Mouse (Mus musculus): ENCODE measurements around the gene Zic4.

The Zic4 gene

DNA sequence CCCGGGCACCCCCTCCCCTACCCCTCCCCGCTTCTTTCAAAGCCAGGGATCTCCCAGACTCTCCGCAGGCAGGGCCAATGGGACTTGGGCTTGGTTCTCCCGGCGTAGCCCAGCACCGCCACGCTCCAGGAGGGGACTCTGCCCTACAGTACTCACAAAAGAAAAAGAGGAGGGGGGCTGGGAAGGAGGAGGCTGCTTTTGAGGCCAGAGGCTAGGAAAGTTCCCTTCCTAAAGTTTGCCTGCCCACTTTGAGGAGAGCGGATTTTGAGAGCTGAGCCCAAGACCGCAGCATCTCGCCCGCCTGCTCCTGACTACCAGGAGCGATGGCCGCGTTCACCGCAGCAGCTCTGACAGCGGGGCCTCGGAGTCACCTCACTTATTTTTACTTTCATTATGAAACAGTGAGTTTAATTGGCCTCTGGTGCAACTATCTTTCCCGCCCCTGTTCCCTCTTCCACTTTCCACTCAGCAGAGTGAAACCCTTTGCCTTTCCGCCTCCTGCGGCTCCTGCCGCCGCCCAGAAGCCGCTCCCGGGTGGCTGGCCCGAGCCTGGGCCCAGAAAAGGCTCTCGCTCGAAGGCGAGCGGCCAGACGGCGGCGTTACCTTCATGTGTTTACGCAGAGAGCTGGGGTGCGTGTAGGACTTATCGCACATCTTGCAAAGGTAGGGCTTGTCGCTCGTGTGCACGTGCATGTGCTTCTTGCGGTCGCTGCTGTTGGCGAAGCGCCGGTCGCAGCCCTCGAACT is at the start of gene Zic4:
Gene Zic4 (plus strand): TSS at position 558 of the 746 bp plus-strand sequence.
- DNase-seq (ENCODE audit: low spot score), result no peak

DNA sequence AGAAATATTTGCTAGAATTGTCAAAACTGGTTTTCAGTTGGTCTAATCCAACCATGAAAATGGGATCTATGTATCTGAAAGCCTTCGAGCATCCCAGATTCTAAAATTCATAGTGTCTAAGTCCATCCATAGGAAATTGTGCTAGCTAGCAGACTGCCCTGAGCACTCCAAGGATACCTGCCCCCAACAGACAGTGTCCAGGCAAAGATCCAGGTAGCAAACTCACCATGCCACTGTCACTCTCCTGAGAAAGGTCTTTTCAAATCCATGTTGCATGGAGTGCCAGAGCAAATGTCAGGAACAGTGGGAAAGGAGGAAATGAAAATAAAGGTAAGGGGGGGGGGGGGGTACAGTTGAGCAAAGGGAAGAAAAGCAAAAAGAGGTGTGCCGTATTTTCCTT is 14.6 kb upstream of the Zic4 start:
- no peak for DNase-seq (ENCODE audit: low spot score)

DNA sequence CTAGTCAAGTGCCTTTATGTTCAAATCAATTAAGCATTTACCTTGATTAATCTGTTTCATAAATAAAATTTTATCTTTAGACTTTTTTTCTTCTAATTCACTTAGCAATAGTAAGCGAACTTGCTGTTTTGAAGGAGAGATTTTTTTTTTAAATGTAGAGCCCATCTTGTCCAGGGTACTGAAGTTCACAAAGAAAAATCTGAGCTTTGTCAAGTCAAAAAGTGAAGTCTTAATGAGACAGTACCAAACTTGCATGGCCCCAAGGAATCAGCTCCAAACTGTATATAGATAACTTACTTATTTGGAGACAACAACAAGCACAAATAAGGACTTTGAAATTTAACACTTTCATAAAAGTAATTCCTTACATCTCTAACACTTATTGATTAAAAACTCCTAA is 13.5 kb upstream of the Zic4 start:
- no peak for DNase-seq (ENCODE audit: low spot score)

DNA sequence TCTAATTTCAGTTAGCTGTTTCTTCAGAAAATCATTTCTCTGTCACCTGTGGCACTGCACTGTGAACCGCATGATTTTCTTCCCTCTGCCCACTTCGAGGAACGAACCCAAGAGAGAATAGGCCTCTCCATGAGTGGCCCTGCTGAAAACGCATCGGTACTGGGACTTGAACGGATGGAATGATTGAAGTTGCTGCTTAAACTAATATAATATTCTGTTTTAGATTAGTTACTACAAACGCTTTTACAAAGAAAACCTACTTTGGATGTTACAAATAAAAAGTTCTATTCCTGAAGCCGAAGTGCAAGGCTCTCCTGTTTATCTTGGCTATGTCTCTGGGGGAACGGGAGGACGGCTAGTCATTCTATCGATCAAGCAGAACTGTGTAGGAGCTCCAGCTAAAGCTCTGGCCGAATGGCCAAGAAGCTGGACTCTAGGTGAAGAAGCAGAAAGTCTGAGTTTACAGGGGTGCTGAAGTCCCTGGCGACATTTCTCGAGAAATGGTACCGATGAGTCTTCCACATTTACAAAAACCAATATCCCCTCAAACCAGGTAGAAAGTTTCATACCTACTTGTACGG is 11.9 kb upstream of the Zic4 start:
- no peak for DNase-seq (ENCODE audit: low spot score)

DNA sequence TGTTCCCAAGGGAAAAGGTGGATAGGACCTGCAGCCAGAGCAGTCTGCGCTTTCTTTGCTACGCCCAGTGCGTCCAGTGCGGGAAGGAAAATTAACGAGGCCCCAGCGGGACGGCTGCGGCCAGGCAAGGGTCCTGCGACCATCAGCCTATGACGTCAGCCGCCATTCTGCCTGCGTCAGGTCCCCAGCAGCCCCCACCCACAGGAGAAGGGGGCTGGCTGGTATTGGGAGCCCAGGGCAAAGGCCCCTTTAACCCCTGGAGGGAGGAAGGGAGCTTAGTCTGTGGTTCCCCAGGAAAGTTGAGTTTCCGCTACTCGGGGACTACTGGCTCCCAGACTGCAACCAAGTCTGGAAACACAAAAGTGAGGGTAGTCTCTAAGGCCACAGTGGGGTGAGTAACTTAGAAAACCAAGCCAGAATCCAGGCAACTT is 11.3 kb upstream of the Zic4 start:
- peak; percentile 8 for DNase-seq (ENCODE audit: low spot score)

DNA sequence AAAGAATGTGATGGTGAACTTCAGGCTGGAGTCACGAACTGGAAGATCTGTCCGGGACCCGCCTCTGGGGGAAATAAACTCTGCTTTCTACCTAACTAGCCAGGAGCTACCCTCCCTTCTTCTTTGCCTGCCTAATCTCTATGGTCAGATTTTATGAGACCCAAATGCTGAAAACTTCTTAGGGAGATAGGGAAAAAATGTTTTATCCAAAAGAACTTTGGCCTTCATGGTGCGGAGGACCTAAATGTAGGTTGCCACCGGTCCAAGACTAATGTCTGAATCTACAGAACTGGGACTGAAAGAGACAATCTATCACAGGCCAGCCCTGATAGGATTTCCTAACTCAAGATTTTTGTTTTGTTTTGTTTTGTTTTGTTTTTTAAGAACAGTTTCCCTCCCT is 10.9 kb upstream of the Zic4 start:
- DNase-seq (ENCODE audit: low spot score), result no peak

DNA sequence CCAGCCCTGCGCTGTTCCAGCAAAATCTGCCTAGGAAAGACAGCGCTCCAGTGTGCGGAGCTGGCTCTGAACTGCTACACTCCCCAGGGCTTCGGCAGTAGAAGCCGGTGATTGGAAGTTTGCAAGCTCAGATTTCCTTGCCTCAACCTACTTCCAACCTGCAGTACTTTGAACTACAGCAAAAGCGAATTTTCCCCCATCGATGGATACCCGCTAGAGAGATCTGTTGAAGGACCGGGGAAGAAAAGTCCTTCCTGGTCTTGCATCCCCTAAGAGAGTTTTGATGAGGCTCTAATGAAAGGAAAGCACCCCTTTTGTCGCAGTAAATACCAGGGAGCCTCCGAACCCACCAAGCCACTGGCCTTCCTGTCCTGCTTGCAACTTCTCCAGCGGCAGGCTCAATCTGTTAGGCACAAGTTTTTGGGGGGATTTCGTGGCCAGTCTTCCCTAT is 10.2 kb upstream of the Zic4 start:
- DNase-seq (ENCODE audit: low spot score), result no peak

DNA sequence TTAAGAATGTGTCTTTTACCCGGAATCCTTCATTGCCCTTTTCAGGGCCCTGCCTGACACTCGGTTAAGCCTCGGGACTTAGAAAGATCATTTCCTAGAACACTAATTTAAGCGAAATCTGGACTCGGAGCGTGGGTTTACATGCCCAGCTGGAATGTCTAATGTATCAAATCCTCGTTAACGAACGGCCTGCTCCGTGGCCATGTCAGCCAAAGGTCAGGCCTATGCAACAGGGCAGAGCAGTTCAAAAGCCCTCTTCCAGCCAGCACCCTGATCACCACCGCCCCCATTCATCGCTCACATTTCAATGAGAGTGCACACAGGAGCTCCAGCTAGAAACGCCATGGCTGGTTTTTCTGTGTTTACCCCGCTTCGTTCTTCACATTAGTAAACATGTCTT is 9.4 kb upstream of the Zic4 start:
- DNase-seq (ENCODE audit: low spot score), result no peak

DNA sequence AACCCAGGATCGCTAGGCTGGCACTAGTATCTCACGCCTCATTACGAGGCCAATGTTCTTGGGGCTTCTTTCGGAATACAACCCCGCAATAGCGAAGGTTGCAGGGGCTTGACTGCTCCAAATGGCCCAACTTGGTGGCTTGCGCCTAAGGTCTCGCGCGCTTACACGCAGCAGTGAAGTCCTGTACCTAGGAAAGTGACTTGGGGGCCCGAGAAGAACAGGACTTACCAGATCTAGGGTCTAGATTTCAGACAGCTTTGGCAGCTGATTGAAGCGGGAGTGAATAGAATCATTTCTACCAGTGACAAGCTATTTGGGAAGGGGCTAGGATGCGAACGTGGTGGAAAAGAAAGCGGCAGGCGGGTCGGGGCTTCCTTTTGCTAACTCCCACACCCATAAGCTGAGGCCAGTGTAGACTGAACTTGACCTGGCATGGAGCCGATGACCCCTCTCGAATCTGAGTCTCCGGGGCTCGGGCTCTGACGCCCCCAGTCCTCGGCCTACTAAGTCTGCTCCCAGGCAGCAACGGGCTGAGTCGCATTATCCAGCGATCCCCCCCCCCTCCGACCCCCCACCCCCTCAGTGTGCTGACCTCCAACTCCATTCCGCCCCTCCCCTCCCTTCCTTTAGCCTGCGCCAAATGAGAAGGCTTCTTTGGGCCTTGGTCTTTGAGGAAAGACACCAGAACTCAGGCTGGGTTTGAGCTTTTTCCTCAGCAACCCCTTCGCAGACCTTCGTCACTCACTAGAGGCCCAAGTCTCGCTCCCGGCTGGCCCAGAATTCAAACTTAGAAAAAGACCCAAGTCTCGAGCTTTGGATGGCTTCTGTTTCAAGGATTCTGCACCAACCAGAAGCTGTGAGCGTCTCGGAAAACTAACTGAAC is 8.4 kb upstream of the Zic4 start:
- no peak for DNase-seq (ENCODE audit: low spot score)

DNA sequence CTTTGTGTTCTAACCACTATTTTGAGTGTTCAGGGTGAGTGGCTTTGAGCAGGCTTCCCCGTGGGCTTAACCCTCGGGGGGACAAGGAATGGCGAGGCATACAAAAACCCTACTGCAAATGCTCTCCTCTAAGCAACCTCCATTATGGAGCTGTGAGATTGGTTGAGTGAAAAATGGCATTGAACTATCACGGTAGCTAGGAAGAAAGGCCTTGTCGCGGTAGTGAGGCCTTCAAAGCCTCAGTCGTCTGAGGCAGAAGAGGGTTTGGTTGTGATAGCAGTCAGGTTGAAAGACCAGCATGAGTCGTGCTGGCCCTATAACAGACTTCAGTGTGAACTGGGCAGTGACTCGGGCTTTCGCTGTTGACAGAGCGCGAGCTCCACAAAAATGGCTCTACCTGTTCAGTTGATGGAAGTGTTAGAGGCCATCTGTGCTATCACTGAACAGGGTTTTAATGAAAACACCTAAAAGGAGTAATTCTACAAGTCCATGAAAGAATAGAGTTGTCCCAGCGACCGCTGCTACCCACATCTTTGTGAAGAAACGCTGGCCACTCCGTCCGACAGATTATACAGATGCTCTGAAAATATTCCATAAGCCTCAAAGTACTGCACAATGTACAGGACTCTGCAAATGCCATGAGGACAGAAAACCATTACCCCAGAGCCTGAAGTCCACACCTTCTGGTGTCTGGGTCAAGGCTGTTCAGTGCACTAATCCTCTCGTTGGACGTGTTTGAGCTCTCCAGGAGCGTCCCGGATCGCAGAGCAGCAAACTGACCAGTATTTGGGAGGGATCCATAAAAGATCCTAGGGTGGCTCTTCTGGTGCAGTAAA is 7.6 kb upstream of the Zic4 start:
- DNase-seq (ENCODE audit: low spot score), result no peak

DNA sequence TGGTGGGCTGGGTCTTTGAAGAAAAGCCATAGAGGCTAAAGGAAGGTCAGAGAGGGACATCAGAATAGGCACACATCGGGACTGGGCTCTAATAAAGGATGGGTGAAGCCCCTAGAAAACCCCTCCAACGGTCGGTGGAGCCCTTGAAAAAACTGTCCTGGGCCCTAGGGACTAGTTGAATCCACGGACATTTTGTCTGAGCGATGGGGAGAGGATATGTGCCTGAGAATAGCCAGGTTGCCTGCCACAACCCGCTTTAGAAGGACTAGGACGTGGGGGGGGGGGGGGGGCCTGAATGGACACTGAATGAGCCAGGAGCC is 7.0 kb upstream of the Zic4 start:
- no peak for DNase-seq (ENCODE audit: low spot score)

DNA sequence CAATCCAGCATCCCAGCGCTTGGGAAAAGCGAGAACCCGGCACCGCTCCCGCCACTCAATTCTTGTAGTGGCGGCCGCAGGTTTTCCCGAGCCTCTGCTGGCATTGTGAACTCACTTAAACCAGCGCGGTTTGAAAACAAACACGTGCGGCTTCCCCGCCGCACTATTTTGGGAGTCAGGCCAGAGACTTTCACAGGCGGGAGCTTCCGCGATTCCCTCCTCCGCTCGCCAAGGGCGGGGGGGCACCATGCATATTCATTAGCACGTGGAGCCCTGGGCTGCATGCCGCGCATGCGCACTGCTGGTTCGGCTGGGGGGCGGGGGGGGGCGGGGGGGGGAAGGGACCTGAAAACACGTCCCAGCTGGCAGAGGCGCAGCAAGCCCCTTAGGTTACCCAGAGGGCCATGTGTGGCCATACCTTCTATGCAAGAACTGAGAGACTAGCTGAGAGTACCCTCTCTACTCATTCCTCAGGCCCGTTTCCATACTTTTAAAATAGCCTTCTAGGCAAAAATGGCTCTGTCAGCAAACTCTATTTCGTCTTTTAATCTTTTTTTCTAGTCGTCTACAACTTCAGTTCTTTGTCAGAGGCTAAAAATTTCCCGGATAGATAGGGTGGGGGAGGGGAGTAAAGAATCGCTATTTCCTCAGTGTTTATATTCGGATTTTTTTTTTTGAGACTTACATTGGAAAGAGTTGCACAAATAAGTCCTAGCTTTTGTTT is 6.4 kb upstream of the Zic4 start:
- DNase-seq (ENCODE audit: low spot score), result peak; percentile 57

DNA sequence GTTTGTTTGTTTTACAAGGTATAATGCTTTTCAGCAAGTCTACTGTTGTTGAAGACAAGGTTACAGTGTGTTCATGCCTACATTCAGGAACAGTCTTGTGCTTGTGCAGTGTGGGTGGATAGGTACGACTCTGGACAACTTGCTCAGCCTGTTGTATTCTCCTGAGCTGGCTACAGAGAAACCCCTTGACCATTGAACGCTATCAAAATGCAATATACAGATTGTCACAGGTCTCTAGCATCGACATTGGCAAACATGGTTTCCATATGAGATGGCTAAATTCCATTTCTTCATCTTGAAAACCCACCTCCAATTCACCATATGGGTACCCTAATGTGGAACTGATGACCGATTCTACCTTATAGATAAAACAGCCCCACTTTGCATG is 5.9 kb upstream of the Zic4 start:
- no peak for DNase-seq (ENCODE audit: low spot score)

DNA sequence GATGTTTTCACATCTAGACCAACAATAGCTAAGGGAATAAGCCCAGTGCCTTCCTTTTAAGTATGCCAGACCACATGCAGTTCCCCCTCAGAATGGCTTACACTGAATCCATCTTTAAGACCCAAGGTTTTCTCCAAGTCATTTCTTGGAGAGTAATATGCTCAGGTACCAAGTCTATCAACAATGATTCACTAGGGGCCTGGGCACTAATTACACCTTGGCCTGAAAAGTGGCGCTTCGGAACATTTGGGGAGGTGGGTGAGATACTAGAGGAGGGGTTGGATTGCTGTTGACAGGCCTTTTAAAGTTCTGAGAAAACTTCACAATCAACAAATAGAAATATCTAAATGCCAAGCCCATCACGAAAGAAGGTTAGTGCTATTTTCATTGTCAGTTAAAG is 4.9 kb upstream of the Zic4 start:
- no peak for DNase-seq (ENCODE audit: low spot score)

DNA sequence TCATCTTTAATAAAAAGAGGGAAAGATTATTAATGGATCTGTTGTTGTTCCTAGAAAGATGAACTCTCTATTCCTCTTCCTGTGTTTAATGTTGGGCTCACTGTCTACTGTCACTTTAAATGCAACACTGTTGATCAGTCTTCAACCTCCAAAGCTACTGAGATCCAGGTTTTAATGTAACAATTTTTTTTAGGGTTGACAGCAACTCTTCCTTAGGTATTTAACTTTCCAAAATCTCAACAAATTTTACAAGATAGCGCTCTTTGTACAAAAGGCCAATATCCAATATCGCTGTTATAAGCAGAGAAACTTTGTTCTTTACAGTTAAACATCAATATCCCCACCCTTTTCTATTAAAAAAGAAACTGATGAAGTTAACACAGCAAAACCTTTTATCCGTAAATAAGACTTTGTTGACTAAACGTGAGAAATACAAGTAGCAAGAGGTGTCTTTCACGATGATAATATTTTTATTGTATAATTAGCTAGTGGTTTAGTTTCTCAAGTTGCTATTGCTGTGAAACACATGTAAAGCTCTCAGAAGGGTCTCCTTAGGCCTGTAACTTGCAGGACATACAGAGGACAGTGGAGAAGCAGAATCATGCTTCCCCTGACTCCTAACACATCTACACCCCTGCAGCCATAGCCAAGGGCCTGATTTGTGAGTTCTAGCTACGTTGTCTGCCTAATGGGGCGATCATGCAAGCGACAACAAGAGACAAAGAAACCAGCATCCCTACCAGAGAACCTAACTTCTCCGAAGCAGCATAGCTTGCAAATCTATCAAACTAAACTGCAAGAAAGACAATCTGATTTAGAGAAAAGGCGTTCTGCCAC is 3.1 kb upstream of the Zic4 start:
- no peak for DNase-seq (ENCODE audit: low spot score)

DNA sequence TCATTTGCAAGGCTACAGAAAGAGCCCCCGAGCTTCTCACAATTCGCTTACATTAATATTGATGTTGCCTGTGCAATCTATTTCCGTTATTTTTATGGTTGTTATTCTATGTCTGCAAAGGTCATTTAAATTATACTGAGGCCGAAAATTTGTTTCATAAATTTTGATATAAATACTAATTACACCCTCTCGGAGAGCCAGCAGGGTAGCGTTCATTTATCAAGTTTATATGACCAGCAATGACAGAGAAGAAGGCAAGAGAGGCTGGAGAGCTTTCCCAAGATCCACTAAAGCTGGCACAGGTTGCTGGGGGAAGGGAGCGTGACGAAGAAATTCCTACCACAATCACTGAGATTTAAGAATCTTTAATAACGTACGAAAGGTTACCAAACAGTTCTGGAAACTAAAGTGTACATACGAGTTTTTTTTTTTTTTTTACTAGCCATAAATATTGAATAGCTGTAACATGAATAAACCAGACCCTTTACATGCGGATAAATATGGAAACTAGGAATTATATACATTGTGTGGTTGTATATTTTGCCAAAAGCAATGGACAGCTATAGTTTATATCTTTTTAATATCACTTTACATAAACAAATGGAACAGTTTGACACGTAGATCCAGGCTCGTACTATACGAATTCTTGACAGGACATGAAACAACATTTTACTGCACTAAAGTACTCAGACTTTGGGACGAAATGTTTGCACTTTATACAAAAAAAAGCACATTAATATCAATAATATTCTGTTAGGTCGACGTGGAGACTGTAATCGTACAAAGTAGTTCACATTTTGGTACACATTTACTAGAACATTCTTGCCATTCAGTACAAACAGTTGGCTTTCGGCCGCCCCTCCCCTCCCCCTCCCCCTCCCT is 1.8 kb upstream of the Zic4 start:
- no peak for DNase-seq (ENCODE audit: low spot score)

DNA sequence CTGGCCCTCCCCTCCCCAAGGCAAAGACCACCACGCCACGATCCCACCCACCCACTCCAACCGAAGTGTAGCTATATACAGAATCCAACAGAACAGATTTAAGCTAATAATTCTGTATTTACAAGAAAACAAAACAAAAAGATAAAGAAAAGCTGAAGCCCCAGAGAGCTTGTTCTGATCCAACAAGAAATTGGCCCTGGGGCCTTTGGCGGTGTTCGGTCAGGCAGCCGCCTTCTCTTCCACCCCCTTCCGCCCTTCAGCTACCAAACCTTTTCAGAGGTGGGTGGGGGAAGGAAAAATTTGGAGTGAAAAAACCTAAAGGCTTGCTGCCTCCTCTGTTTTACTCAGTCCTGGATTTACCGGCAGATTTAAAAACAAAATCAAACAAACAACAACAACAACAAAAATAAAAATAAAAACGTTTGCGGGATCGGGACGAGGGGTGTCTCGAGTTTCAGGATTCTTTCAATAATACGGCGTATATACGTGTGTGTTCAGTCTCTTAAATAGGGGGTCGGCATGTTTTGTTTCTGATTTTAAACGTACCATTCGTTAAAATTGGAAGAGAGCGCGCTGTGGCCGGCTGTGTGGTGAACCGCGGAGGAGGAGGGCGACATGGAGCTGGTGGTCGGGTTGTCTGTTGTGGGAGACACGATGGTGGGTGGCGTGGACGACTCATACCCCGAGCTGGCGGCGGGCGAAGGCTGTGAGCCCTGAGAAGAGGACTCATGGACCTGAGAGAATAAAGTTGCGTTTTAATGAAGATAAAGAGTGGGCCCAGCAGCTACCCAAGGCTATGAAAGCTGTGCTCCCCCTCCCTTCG is 969 bp upstream of the Zic4 start:
- DNase-seq (ENCODE audit: low spot score), result no peak

DNA sequence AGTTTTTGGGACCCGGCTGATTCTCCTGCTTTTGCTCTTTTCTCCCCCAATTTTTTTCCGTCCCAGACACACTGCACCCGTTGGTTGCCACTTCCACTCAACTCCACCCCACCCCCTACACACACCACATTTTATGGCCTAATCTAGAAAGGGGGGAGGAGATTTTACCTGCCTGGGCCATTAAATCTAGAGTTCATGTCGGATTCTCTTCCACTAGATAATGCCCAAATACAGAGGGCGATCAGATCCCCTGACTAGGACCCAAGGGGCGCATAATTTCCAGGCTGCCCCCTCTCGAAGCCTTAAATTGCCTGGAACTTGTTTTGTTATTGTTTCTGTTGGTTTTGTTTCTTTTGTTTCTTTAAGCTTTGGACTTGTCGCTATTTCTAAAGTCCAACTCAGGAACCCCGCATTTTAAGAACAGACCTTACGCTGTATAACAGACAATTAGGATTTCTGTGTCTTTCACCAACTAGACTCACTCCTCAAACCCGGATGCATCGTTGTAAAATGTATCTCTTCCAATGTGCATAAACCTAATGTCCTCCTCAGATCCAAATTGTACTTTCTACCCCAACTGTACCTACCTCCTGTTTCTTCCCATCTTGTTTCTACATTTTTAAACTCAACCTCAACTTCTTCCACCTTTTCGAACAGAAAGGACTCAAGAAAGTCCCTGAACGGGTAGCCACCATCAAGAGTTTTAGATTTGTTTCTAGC is 958 bp downstream of the Zic4 start:
- no peak for DNase-seq (ENCODE audit: low spot score)

Data from yolk sac, embryonic 10.5 days (tissue).